Mouse (Mus musculus) adrenal gland, adult (tissue): ENCODE results near the gene Acads.
"Not testable (repeated sequence)": the region's sequence is repeated elsewhere in the genome, so short reads cannot be mapped to it uniquely, and the experiment has no call there.

Source experiments
- DNase-seq, 2 experiments: peaks; one replicate each; pipeline ENCODE4 v3.0.0; 2022 to 2023; ENCODE audit warnings: low spot score in 1 of 2; ENCODE audit not compliant: inconsistent age in 2 of 2

Acads gene

DNA sequence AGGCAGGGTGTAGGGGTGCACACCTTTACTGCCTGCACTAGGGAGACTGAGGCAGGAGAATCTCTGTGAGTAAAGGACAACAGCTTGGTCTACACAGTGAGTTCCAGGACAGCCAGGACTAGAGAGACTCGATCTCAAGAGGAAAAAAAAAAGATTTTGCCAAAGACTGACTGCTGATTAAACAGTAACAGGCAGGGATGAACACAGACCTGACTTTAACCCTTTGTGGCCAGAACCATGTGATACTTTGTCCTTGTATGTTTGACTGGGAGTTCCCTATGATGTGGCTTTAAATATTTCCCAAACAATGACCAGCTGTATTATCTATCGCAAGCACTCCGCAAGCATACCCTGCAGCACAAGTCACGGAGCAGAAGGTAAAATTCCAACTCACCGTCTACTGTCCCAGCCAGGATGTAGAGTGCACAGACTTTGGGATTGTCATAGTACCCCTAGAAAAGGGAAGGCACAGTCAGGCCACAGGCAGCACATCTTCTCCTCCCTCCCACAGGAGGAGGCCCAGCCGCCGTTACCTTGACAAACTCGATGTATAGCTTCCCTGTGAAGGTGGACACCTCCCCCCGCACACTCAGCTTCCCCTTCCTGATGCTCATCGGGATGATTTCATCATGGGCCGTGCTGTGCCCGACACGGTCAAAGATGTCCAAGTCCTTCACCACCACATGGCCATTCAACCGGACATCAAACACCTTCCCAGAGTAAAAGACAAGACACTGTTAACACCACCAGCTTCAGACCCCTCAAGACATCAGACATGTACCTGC is 30.7 kb upstream of the Acads start:
- DNase-seq: no peak

DNA sequence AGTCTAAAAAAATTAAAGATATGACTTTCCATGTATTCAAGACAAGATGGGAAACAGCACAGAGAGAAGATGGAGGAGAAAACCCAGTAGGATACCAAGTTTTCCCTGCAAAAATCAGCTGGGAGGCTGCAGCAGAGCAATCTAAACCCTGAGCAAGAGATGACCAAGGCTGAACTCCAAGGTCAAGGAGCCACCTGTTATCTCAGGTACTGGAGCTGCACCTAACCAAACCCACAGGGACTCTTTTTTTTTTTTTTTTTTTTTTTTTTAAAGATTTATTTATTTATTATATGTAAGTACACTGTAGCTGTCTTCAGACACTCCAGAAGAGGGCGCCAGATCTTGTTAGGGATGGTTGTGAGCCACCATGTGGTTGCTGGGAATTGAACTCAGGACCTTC is 29.7 kb upstream of the Acads start:
- not testable (repeated sequence) for DNase-seq

DNA sequence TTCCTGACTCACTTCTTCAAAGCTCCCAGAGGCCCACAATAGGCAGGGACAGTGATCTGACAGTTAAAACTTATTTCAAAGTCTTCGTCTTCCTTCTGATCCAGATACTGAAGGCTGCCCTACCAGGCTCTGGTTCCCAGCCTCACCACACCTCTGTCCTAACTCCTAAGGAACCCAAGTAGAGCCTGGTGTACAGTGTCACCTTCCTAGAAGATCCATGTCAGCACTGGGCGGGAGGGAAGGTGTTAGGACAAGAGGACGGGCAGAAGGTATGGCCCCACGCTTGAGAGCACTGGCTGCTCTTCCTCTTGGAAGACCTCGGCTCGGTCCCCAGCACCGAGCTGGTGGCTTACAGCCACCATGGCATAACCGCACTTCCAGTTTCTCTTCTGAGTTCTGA is 29.2 kb upstream of the Acads start:
- no peak for DNase-seq

DNA sequence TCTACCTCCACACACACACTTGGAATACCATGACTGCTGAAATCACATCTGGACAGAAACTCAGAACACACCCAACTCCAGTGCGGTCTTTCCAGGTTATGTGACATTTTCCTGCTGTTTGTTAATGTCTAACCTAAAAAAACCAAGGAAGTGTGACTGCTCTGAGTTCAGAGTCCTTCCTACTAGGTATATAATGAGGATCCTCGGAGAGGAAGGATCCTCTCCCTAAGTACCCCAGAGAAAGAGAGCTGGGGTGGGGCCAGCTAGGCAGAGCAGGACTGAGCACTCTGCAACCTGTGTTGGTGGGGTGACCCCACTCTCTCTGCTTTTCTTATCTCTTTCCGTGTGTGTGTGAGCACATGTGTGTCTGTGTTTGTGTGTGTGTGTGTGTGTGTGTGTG is 28.2 kb upstream of the Acads start:
- no peak for DNase-seq

DNA sequence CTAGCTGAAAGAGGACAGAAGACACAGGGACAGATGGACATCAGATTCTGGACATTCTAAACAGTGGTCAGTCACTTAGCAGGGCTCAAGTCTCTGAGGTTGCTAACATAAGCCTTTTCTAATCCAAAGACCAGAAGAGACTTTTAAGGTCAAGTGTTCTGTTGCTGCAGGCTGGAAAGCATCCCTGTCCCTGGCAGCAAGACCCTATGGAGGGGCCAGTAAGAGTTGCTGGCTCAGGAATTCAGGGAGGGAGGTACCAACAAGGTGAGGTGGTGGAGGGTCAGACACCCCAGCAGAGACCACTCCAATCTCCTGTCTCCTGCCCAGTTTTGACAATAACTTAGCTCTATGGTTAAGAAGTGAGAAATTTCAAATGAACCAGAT is 27.6 kb upstream of the Acads start:
- no peak for DNase-seq

DNA sequence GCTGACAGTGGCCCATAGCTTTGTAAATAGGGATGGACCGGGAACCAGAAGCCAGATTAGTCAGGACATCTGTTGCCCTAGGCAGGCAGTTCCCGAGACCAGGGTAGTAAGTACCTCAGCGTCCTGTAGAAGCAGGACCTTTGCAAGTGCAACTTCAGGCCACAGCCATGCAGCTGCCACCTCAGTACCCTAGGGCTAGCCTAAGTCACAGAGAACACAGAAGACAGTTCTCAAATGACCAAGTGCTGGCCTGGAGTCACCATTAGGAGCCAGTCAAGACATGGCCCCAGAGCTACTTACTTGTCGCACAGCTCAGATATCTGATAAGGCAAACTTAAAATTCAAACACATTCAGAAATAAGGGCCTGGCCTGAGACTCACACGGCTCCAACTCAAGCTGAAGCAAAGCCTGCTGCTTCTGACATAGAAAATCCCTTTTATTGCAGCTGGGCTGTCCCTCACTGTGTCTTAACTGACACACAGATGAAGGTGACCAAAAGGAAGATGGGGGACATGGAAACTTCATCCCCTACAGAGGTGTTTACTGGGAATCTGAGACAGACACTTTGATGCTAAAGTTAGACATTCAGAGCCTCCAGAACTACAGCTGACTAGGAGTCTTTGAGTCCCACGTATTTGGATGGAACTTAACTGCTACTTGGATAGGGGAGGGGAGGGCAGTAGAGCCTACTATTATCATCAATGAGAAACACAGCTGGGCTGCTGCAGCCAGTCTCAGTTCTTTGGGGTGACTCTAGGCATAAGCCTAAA is 27.0 kb upstream of the Acads start:
- no peak for DNase-seq

DNA sequence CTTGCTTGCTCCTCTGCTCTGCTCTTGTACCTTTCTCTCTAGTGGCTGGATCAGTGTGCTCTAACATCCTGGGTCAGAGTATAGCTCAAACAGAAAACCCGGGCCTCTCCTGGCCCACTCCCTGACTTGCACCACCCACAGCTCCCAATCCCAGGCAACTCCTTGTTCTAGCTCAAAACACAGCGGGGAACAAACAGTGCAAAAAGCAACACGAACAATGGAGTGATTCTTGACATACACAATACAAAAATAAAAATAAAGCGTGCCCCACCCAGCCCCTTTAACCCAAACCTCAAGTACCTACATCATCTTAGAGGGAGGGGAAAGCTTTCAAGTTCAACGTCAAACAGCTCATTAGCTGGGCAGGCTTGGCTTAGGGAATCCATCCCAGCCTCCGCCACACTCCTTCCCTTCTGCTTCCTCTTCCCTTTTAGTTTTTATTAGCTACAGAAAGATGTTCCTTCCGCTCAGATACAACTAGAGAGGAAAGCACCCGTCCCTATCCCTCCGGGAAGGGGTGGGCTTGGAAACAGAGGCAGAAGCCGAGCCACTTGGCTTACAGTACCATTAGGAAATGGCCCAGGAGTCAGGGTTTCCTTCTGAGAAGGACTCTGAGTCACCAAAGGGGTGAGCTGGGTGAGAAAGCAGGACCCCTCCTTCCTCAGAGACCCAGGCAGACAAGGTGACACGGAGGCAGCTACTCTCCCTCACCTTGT is 26.3 kb upstream of the Acads start:
- no peak for DNase-seq

DNA sequence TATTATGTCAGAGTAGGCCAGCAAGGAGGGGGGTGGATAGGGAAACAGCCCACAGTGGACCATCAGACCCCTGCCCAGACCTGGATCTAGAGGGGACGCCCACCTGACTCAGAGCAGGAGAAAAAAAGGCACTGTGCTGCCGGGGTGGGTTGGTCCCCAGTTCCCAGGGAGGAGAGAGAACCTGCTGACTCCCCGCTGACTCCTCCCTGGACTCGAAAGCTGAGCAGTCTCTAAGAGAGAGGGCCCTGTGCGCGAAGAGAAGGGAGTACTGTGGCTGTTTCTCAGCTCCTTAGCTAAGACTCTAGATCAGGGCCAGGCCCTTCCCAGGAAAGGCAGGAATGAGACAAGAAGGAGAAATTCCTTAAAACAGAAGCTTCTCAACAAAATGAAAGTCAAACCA is 25.3 kb upstream of the Acads start:
- no peak for DNase-seq

DNA sequence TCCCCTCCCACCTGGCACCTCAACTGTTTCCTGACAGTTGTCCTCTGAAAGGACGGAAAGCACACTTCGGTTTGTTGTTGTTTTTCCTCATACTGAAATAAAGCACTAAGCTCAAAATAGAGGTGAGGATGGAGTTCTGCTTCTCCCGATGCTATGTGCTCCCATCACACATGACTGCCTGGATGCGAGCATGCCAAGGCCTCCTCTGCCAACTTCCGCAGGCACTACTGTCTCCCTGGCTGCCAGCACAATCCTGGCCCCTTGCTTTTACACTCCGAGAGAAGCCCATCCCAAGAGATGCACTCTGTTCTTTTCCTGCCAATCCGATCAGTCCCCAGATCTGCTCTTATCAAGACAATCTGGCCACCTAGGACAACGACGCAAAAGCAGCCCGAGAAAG is 24.4 kb upstream of the Acads start:
- no peak for DNase-seq

DNA sequence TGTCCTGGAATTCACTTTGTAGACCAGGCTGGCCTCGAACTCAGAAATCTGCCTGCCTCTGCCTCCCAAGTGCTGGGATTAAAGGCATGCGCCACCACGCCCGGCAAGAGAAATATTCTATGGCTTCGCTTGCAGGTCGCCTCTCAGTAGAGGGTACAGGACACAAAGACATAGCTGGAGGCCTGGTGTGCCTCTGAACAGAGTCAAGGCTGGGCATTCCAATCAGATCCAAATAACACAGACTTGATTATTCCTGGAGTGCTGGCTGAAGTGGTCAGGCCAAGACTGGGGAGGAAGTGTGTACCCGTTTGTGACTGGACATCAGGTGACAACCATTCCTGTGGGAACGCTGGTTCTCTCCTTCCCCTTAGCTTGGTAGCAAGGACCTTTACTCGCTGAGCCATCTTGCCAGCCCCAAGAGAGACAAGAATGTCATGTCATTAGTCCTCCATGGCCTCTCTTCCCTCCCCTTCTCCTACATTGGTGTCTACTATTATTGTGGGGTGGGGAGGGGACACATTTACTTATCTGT is 23.1 kb upstream of the Acads start:
- no peak for DNase-seq

DNA sequence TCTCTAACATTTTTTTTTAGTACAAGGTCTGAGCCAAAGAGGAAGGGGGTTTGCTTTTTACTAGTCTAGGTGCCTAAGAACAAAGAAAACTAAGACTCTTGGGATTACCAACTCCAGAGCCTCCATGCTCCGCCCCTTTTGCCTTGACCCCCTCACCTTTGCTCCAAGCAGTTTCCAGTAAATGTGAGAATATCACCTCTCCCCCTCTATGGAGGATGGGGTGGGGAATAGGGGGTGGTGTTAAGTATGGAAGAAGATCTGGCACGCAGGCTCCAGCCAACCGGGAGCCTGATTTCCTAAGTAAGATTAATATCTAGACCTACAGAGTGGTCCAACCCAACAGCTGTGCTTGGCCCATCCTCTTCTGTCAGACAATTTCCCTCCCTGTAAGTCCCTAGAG is 21.6 kb upstream of the Acads start:
- no peak for DNase-seq

DNA sequence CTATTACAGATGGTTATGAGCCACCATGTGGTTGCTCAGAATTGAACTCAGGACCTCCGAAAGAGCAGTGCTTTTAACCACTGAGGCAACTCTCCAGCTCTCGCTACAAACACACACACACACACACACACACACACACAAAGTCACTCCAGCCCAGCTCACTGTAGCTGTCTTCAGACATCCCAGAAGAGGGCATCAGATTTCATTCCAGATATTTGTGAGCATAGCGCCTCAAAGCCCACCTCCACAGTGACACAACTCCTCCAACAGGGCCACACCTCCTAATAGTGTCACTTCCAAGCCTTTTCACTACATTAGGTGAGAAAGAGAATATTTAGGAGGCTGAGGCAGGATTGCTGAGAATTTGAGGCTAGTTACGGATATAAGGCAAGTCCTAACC is 20.0 kb upstream of the Acads start:
- DNase-seq: no peak

DNA sequence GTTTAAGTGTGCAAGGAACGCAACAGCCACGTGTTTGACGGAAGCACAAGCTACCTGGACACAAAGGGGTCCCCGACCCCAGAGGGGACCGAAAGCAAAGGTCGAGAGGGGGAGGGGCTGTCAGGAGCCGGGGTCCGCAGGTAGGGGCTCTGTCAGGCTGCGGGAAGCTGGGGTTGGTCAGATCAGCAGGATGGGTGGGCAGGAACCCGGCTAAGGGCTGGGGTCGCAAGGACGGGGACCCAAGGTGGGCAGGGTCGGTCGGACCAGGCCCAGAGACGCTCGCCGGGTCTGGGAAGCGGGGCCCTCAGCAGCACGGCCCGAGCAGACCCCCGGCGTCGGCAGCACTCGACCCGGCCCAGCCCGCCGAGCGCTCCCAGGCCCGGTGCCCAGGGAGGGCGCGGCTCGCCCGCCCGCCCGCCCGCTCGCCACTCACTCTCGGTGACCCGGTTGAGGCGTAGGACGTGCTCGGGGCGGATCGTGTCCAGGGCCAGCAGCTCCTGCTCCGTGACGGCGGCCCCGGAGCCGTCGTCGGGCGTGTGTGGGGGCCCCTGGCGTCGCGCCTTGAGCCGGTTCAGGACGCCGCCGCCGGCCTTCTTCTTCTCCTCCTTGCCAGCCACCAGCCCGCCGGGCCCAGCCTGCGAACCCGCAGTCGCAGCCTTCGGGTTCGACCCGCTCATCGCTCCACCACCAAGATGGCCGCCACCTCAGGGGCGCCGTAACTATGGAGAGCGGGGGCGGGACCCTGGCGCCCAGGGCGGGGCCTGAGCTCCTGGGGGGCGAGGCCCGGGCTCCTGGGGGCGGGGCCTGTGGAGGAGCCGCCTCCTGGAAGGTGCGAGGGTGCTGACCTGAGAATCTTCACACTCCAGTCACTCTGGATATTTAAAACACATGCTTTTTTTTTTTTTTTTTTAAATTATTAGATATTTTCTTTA is 15.4 kb upstream of the Acads start, which contains the start of gene Unc119b:
TSS of gene Unc119b (minus strand) at position 742 of the 932 bp plus-strand sequence.
- DNase-seq: peak; percentile 92 to 96

DNA sequence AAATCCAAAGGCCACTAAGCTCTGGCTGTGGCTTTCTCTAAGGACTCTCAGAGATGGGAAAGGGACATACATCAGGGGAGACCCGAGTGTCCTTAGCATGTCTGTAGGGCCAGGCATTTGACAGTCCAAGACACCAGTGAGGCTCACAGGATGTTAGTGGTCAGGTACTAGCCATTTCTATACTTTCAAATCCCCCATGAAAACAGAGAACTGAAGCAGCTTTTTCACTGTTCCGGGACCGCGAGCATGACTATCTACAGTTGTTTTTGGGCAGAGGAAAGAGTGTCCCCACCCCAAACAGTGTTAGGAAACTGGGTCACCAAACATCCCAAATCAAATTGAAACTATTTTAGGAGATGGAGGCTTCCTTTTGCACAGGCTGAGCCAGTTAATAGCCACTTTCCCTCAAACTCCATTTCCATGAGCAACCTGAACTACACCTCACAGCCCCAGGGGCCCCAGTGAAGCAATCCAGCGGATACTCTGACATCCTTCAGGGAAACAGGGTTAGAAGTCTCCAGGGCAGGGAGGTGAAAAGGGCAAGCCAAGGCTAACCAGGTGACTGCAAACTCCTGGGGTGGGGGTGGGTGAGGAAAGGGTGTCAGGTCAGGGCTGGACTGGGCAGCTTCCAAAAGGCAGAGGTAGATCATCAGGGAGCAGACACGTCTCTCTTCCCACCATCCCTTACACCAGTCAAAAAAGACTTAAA is 14.4 kb upstream of the Acads start:
- no peak for DNase-seq

DNA sequence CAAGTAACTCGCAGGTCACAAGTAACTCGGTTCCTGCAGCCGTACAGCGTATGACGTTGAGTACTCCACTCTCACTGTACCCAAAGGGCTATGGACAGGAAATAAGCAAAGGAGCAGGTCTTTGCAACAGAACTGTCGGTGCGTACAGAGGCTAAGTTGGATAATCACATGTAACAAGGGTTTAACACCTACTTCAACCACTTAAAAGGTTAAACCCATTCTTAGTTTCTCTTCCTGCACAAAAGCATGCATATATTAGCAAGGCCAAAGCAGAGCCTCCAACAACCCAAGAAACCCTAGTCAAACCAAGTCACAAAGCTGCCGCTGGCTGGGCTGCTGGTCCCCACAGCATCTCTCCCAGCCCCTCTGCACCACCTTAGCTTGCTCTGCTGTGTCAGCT is 13.3 kb upstream of the Acads start:
- no peak for DNase-seq

DNA sequence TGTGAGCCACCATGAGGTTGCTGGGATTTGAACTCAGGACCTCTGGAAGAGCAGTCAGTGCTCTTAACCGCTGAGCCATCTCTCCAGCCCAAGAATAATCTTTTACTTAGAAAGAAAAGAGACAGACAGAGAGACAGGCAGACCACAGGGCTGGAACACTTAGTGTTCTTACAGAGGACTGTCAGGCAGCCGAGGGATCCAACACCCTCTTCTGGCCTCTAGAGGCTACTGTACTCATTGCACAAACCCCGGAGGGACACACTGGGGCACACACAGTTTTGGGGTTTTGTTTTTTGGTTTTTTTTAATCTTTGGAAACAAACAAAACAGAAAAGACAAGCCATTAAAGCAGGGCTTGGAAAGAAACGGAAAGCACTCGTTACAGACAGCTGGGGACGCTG is 10.2 kb upstream of the Acads start:
- no peak for DNase-seq

DNA sequence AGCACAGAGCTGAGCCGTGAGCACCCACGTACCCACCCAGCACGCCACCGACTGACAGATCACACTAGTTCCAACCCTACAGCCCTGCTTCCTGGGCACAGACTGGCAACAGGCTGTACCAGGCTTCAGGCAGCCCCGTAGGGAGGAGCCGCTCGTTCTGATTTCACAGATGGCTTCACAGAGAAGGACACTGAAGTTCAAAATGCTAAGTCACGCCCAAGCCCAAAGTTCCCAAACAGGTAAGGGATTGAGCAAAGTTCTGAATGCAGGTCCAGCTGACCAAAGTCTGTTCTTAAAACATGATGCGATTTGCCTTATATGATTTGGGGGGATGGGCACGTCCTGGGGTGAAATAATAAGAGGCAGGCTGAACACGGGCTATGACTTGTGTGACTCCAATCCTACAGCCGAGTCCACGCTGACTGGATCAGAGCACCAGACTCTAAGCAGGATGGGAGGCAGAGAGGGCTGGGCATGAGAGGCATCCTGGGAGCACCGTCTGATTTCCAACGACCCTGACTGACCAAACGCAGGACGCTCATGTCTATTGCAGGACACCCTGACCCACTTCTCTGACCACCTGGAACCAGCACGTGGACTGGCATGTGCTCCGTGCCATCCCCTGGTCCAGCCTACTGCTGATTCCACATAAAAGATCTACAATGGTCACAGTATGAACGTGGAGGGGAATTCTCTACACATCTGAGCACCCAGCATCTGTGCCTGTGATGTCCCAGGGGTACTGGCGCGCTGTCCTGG is 8.5 kb upstream of the Acads start:
- DNase-seq: no peak

DNA sequence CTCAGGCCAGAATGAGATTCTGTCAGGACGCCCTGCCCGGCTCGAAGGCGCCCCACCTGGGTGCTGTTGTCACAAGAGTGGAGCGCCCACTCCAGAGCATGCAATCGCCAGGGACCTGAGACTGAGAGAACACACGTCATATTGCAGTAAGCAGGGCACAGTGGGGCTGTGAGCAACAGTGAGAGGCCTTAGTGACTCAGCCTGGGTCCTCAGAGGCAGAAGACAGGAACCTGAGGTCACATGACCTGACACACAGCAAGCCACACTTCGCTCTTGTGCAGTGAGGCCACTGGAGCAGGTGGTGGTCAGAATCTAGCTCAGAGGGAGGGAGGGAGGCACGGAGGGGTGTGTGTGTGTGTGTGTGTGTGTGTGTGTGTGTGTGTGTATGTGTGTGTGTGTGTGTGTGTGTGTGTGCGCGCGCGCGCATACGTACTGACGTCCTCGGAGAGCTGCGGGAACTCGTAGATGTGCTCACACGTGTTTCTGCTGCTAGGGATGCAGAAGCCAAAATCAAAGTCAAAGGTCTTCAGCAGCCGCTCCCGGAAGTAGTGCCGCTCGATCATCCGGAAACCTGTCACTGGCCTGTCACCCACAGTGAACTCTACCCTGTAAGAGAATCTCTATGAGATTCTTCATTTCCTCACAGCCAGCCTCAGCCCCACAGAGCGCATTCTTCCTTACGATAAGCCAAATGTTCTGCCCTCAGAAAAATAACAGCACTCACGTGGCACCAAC is 7.6 kb upstream of the Acads start:
- no peak for DNase-seq
